Mouse (Mus musculus) cerebellum, postnatal 36 days (tissue): ENCODE measurements at regions not wholly inside any gene's neighbourhood (a gene's known extent, or its start where the extent isn't known, plus 50 kb on each side); places are given as distances from the start of the nearest gene placed in this dataset.
"Not testable (repeated sequence)": the region's sequence is repeated elsewhere in the genome, so short reads cannot be mapped to it uniquely, and the experiment has no call there.

Experiments used
- DNase-seq, 2 experiments: peaks; one replicate each; pipeline ENCODE4 v3.0.0; 2021 to 2022; ENCODE audit warnings: mixed read lengths in 2 of 2

DNA sequence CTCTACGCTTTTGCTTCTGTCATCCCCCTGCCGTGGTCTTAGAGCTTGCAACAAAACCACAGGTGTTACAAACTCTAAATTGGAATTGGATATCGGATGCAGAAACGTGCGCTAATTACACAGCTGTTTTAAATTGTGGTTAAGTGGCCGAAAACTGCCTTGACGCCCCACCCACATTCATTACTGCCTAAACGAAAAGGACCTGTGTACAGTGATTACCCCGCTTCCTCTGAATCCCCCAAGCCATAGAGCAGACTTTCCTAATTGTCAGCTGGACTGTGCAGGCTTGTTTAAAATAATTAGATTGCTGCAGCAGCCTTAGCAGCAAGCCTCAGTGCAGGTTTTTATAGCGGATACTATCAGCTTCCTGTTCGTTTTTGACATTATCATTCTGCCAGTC is 94.7 kb downstream of the Cxxc4 start:
- no peak for DNase-seq

DNA sequence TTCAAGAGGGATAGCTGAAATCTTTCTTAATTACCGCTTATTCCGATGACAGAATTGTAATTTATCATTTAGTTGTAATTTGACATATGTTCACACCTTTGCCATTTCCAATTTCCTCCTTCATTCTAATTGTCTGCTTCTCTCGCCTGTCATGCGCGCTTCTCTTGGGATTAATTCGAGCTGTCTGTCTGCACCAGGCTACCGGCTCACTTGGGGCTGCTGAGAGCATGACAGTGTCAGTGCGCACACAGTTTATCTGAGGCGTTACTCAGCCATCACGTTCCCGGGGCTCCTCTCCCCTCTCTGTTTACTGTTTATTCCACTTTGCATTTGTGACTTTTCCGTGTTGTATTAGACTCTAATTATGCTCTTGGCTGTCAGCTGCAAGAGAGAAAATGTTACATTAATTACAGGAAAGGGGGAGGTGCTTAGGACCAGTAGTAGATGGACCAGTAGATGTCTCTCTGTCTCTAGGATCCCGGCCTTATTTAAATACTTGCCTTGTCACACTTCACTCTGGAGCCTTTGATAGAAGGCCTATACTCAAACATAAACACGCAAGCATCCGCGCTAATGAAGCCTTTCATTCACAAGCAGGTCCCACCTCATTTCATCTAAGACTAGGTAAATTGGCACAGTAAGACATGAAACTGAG is 95.3 kb downstream of the Cxxc4 start:
- peak in 1 of 2 experiments; percentile 4 for DNase-seq

DNA sequence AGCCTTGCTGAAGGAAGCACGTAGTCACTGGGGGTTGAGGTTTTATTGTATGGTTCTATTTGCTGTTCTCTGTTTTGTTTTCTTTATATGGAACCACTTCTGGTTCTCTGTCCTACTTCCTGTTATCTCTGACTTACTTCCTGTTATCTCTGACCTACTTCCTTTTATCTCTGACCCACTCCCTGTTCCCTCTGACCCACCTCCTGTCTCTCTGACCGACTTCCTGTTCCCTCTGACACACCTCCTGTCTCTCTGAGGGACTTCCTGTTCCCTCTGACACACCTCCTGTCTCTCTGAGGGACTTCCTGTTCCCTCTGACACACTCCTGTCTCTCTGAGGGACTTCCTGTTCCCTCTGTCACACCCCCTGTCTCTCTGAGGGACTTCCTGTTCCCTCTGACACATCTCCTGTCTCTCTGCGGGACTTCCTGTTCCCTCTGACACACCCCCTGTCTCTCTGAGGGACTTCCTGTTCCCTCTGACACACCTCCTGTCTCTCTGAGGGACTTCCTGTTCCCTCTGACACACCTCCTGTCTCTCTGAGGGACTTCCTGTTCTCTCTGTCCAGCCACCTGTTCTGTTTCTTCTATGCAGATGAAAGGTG is 102.9 kb downstream of the Cxxc4 start:
- DNase-seq = not testable (repeated sequence)

DNA sequence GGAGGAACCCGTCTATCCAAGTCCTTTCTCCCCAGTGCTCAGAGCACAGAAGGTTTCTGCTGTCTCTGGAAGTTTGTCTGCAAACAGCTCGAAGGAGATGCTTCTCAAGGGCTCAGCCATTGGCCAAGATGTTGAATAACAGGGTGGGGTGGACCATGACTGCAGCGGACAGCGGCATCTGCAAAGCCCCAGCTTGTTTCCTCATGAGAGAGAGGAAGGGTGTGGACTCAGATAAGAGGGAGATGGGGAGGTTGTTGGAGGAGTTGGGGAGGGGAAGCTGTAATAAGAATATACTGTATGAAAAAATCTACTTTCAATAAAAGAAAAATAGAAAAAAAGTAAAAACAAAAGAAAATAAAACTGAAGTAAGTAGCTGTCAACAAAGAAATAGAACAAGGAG is 129.7 kb downstream of the Cxxc4 start:
- no peak for DNase-seq

DNA sequence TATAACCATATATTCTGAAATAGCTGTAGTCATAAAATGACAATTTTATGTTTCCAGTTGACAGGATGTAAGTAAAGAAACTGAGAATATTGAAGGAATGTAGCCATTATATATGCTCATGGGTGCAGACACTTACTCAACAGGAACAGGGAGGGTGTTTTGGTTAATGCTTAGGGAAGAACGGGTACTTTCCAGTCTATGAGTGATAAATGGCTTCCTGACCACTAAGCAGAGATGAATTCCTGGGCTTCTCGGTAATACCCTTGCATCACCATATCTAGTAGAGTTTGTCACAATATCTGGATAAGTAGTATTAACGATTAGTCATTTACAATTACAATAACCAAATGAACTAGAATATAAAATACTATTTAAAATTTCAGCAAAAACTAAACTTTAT is 130.5 kb downstream of the Cxxc4 start:
- DNase-seq = no peak

DNA sequence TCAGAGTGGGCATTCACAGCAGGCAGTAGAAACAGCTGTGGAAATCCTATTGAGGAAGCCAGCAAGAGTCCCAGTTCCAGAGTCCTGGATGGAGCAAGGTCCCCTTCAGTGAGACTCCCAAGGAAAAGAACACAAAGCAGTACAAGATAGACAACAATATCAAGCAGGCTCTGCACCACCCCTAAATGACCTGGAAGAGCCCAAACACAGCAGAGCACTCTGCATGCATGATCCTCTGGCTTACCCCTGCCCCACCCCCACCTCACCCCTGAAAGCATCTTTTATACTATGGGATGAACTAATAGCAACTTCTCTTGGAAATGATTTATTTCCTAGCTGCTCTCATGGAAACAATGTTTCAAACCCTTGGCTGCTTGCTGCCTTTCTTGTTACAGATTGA is 132.3 kb downstream of the Cxxc4 start:
- DNase-seq = no peak

DNA sequence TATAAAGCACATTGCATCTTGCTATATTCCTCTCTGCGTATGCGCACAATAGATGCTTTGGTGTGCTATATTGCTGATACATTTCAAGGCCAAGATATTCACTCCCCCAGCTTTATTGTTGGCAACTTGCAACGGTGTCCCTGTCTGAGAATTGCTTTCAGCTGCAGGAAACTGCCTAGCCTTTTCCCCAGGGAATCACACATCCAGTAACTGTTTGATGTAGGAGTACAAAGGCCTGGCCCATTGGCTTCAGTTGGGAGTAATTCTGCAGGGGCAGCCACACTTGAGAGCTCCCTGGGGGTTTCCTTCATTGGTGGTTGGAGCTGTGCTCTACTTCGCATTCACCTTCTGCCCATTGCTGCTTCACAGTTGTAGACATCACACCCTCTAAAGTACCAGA is 132.8 kb downstream of the Cxxc4 start:
- DNase-seq = no peak

DNA sequence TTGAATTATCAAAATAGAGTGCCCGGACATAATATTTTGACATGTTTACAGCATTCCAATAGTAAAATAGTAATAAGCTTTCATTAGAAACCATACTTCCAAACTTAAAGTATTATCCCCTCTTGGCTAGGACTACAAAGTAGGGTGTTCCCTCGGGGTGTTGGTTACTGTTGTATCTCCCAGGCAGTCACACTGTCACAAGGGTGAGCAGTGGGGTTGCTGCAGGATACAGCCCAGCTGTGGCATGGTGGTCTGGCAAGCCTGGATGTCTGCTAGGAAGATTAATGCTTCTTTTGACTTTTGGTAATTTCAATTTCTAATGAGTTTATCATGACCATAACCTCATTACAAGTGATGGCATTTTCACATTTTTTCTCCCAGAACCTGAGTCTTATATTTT is 143.3 kb downstream of the Cxxc4 start:
- no peak for DNase-seq

DNA sequence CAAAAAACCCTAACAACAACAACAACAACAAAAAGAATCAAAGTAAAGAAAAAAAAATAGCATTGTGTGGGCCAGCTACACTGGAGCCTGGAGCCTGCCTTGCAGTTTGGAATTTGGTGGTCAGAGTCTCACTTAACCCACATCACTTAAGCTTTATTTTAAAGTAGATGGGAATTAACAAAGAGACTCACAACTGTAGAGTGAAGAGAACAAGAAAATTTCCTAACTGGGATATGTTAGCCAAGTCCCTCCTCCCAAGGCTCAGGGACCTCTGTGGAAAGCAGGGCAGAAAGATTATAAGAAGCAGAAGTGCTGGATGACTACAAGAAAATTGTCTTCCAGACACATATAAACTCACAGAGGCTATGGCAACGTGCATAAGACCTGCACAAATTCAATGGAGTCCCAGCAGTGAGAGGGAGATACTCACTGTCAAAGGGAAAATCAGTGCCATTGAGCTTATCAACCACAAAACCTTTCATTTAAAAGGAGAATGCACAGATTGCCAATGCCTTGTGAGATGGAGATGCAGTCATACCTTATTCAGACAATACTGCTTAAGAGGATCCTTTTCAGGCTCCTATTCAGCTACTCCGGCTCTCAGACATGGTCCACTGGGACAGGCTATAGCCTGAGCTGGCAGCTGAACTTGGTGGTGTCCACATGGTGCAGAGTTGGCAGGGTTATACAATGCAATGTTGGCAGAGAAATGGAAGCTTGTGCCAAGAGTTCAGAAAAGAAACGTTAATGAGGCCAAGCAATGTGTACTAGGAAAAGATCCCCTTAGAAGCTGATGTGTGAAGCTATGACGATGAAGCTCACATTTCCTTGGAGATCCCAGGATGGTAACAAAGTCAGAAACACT is 154.4 kb downstream of the Cxxc4 start:
- peak; percentile 17 to 31 for DNase-seq

DNA sequence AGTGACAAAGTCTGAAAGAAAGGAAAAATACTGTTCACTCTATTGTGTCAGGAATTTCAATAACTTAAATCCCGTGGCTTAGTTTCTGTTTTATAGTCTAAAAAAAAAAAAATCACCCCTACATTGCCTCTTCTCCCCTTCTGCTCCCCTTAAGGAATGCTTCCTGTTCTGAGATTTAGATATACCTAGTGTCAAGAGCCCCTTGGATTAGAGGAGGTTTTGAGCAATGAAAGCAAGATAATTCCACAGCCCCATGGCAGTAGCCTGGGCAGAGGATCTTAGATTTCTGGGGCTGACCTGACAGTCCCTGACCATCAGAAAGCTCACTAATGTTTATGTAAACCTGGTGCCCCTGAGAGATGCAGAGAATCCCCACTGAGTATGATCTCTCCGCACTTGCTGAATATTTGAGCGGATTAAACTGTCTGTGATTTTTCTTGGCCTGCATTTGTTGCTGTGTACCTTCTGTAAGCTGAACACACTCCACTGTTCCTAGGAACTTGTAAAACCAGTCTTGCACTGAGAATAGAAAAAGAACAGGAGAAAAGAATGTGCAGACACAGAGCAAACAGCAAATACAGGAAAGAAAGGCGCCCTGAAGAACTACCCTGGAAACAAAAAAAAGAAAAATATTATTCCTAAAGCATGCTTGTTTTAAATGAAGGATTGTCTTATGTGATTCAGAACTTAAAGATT is 164.3 kb downstream of the Cxxc4 start:
- no peak for DNase-seq

DNA sequence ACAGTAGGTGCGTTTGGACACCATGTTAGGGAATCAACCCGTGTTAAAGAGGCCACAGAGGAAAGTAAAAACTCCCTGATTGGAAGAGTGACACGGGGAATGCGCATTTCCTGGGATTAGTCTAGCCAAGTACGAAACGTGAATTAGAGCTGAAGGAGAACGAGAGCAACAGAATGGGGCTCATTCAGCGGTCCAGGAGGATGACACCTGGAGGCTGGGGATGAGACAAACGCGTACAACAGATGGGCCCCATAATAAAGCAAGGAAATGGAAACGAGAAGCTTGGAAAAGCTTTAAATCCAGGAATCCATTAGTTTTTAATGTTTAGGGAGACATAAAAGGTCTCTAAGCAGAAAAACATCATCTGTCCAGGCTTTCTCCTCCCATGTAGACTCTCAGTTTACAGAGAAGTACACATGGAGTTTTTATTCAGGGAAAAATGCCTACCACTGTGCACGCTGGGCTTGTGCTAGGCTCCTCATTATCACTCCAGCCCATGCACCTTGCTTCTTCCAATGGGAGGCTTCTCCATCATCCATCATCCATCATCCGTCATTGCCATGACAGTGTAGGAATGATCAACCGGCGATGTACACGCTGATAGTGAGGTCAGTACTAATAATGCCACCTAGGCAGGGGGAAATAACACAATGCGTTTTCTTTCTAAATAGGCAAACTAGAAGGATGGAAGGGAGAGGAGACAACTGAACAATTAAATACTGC is 179.5 kb downstream of the Cxxc4 start:
- DNase-seq = no peak

DNA sequence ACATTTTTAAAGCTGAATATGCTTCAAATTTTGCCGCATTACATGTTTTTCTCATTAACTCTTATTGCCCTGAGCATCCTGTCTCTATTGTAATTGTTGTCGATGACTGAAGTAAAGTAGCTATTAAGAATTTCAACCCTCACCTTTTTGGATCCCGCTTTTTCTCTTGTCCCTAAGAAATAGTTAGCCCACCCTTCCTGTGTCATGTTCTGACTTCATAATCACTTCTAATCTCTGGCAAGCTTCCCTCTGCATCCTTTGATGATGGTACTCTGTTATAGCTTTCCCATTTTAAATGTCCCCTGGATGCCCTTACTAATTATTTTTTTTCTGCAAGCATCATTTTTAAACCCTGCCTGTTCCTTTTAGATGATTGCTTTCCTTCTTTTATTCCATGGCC is 191.3 kb downstream of the Cxxc4 start:
- no peak for DNase-seq

DNA sequence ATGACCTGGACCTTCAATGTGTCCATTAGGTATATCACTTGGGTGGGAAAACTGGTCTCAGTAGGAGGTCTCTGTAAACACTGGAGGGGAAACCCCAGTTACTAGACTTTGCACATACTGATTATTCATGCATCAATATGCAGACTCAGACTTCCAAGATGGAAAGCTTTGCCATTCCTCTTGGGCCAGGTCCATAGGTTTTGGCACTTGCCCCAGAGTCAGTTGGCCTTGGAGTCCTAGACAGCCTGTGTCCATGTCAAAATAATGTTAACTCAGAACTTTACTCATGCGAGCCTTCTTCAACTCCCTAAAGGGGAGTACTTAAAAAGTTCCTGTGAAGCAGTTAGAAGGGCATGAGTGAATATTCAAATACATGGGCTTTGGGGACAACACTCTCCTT is 230.3 kb downstream of the Cxxc4 start:
- DNase-seq = no peak

DNA sequence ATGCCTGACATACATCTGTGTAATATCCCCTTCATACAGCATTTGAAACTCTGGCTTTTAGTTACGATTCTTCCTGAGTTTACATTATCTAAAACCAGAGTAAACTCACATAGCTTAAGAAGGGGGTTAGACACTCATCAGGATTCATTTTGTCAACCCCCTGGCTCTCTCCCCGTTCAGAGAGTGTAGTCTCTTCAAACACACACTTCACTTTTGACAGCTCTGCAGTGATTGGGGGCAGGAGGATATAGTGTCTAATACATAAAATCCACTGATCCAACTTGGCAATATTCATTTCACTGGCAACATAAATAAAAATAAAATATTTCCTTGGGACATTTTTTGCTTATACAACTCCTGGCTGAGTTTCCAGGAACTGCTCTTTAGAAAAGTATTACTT is 251.0 kb downstream of the Cxxc4 start:
- no peak for DNase-seq

DNA sequence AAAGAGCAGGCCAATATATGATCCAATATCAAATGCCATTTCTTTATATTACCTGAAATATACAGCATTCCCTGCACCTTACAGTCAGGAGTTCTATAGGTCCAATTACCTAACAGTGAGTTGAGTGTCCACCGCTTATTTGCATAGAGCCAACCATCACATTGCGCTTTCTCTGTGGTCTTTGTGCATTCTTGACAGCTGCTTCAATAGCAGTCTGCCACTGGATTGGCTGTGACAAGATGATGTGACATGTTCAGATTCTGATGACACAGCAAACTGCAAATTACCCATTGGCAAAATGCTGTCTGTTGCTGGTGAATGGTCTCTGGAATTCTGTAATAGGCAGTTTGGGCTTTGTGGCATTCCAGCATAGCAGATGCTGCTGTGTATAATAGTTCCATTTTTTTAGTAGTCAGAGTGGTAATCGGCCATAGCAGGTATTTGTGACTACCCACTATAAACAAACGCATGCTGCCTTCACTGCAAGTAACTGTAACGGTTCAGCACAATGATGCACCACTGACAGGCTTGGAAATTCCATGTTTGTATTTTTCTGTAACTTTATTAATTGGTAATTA is 253.8 kb downstream of the Cxxc4 start:
- no peak for DNase-seq

DNA sequence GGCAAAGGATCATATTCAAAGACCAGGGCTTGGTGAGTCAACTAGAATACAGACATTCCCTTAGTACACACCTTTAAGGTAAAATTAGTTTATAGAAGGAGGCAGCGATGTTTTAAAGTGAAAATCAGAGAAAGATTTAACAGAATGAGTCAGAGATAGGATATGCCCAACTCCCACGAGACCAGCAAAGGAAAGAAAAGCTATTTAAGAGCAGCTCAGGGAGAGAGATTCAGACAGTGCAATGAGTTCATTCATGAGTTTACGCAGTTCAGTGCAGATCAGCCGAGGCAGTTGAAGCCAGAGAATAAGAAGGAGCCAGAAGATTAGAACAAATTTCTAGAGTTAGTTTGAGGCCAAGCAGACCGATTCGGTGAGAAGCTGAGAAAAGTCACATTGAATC is 273.4 kb downstream of the Cxxc4 start:
- no peak for DNase-seq

DNA sequence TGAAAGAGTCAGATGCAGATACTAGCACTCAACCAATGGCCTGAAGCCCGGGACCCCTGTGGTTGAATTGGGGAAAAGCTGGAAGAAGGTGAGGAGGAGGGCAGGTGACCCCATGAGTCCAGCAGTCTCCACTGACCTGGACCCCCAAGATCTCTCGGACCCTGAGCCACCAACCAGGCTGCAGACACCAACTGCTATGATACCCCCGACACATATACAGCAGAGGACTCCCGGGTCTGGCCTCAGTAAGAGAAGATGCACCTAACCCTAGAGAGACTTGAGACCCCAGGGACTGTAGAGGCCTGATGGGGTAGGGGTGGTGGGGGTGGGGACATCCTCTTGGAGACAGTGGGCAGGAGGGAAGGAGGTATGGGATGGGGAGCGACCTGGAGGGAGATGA is 289.5 kb downstream of the Cxxc4 start:
- no peak for DNase-seq

DNA sequence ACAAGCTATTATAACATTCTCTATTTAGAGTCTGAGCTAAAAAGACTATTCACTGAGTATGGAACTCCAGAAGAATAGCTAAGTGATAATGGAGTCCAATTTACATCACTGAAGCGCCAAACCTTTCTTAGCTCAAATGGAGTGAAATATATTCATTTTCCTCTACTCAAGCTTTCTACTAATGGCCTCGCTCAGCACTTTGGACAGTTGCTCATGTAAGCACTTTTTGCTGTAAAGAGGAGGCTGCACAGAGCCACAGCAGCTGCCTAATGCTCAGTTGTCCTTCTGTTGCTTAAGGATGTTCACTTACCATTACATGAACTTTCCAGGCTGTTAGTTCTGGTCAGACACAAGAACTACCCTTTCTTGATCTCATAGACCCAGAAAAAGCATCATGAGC is 268.7 kb upstream of the Tacr3 start:
- no peak for DNase-seq

DNA sequence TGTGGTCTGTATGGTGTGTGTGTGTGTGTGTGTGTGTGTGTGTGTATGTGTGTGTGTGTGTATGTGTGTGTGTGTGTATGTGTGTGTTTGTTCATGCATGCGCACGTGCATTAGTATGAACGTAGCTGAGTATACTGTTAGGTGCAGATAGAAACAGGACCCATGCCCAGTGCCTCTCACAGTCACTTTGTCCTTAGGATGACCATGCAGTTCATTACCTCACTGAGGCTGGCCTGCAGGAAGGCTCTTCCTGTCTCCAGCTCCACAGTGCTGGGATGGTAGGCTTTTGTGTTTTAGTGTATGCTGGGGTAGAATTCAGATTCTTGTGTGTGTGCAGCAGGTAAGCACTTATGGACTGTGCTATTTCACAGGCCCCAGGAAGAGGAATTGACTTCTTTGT is 250.0 kb upstream of the Tacr3 start:
- no peak for DNase-seq

DNA sequence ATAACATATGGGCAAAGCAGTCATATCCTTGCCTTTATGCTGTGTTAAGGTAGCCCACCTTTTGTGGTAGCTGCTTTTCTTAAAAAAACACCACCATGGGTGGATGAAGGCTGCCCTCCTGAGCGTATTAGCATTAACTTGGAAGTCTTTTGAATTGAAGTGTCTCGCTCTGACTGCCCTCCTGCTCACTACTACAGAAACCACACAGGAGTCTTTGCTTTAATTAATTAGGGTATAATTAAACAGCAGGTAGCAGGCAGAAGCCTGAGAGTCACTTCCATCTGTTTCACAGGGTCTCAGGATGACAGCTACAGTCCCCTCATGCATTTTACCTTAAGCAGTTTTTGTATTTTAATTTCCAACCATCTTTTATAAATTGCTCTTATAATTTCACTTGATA is 240.2 kb upstream of the Tacr3 start:
- no peak for DNase-seq

DNA sequence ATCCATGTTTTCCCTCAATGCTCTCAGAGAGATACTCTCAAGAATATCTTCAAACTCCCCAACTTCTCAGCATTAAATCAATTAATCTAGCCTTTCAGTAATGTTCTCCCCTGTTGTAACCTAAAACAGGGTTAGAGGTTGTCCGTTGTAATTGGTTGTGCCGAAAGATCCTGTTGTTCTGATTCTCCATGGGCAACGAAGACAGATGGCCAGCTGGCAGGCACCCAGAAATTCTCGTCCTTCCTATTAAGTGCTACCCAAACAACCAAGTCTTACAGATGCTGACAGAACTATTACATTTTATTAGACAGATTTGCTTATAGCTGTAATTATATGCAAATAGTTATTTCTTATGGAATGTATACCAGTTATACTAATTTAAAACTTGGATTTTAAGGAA is 225.9 kb upstream of the Tacr3 start:
- DNase-seq = no peak

DNA sequence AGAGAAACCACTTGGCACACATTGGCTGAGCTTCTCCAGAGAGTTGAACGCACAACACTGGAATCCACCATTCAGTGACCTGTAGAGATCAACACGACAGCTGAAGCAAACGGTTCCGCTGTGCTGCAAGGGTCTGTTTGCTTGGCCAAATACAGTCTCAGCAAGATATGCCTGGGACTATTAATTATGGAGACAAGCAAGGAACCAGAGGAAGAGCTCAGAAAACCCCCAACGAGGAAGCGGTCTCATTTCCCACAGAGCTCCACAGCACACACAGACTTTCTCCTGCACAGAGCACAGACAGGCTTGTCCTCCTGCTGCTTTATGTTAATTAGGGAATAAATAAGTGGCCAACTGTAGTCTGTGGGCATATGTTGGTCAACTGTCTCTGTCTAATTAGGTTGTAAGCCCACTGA is 223.4 kb upstream of the Tacr3 start:
- no peak for DNase-seq

DNA sequence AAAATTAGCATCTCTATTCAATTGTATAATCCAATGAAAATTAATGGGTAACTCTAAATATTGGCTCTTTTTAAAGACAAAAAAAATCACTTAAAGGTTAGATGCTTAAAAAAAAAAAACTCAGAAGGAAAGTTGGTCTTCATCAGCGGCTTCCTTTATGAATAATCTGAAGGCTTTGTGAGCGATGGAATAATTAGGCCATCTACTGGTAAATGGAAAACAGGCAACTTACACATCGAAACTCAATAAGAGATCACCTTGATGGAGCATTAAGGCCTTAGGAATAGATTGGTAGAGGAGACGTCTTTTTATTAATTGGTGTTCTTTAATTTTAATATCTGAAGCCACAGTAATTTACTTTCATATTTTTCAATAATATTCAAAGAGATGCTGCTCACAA is 218.6 kb upstream of the Tacr3 start:
- no peak for DNase-seq
